Mouse (Mus musculus): Measurements from ENCODE around the gene Lrg1.

DNA sequence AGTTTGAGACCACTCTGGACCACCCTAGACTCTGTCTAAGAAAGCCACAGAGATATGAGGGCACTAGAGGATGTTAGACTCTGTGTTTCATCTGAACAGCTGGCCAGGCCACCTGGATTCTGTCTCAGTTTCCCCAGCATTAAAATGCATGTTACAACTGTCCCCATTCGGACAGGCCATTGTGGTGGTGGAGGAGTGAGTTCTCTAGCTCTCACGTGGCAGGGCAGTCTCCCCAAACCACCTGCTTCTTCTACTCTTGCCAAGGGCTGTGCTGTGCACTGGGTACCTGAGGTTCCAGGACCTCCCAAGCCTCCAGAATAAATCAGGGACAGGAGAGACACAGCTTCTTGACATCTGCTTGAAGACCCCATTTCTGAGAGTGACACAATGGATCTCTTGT, 28.1 kb upstream of the Lrg1 start:
- no peak for TF ChIP-seq CTCF (IDR thresholded peaks at IDR 0.05; ENCODE audit: borderline replicate concordance, extremely low read depth, insufficient read depth, insufficient read length)
- no peak for TF ChIP-seq POLR2A (IDR thresholded peaks at IDR 0.05; ENCODE audit: borderline replicate concordance, extremely low read depth, insufficient read depth, insufficient read length, poor library complexity, severe bottlenecking)

Data from brain, embryonic 14.5 days (tissue).